Comparison of ENCODE assay signal across 8 mouse cellular contexts in the genomic region with DNA sequence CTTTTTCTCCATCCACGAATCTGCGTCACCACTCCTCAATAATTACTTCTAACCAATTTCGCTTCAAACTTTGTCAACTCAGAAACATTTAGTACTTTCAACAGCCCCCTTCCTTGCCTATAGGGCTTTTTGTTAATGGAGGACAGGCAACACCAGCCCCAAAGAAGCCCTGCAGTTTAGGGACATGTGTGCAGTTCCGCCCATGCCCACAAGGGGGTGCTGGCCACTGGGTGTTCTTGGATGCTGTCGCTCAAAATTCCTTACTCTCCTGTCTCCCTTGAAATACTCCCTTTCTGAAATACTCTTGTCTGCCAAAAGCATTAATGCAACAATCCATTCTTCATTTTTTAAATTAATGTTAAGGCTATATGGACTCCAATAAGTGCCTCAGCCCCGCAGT.
DNase-seq lines count a peak whose midpoint lies in the region; ATAC-seq and TF ChIP-seq lines count a peak whose summit lies in the region.

No protein-coding gene starts in this region.

- H3K27ac ChIP-seq in intestine, embryonic 14.5 days (ENCODE audit: low read depth): no peak overlapping the region
- H3K27ac ChIP-seq in intestine, embryonic 16.5 days (ENCODE audit: low read length): no peak overlapping the region
- no peak overlapping the region for H3K27ac ChIP-seq in kidney, postnatal 0 days

- no peak overlapping the region for H3K4me2 ChIP-seq in intestine, embryonic 14.5 days (ENCODE audit: low read length)
- no peak overlapping the region for H3K4me2 ChIP-seq in intestine, embryonic 16.5 days (ENCODE audit: low read depth, low read length)
- H3K4me2 ChIP-seq in kidney, postnatal 0 days (ENCODE audit: low read length): no peak overlapping the region

- 70% methylated on average over 6 of the region's 6 CpGs for WGBS in intestine, embryonic 14.5 days
- 70% methylated on average over 6 of the region's 6 CpGs for WGBS in intestine, embryonic 16.5 days
- WGBS in kidney, postnatal 0 days: 73% methylated on average over 6 of the region's 6 CpGs

- ATAC-seq in intestine, embryonic 14.5 days (replicated peaks; ENCODE audit: low FRiP score, low TSS enrichment, low read depth): no peak
- ATAC-seq in intestine, embryonic 16.5 days: no peak
- no peak for ATAC-seq in kidney, postnatal 0 days (replicated peaks; ENCODE audit: low FRiP score, low read depth)

- no peaks in the 10 kb centered on the region for H3K9me3 ChIP-seq in intestine, embryonic 14.5 days (ENCODE audit: control insufficient read depth, low read length)
- H3K9me3 ChIP-seq in intestine, embryonic 16.5 days (ENCODE audit: control insufficient read depth, low read length): no peaks in the 10 kb centered on the region
- no peaks in the 10 kb centered on the region for H3K9me3 ChIP-seq in kidney, postnatal 0 days (replicated peaks; ENCODE audit: low read length)

- no peak overlapping the region for H3K4me3 ChIP-seq in intestine, embryonic 14.5 days (ENCODE audit: low read depth, low read length)
- H3K4me3 ChIP-seq in intestine, embryonic 16.5 days (ENCODE audit: low read length): no peak overlapping the region
- H3K4me3 ChIP-seq in kidney, postnatal 0 days (replicated peaks; ENCODE audit: low read depth, low read length): no peak overlapping the region

- H3K4me1 ChIP-seq in intestine, embryonic 14.5 days (replicated peaks; ENCODE audit: control insufficient read depth, insufficient read depth, low read length): no peaks in the 10 kb centered on the region; the same call in 1 of the 2 replicates
- H3K4me1 ChIP-seq in intestine, embryonic 16.5 days (ENCODE audit: control insufficient read depth, insufficient read depth, low read length): 0 out of 2 replicates have a peak, but pooled peaks cover 5% of the 10 kb centered on the region
- H3K4me1 ChIP-seq in kidney, postnatal 0 days (replicated peaks; ENCODE audit: insufficient read depth, low read length): no peaks in the 10 kb centered on the region

- no peaks in the 10 kb centered on the region for H3K36me3 ChIP-seq in intestine, embryonic 14.5 days (ENCODE audit: control insufficient read depth, insufficient read depth, low read length)
- no peaks in the 10 kb centered on the region for H3K36me3 ChIP-seq in intestine, embryonic 16.5 days (ENCODE audit: control insufficient read depth, insufficient read depth, low read length)
- no peaks in the 10 kb centered on the region for H3K36me3 ChIP-seq in kidney, postnatal 0 days (ENCODE audit: insufficient read depth, low read length)

- H3K27me3 ChIP-seq in intestine, embryonic 14.5 days (replicated peaks; ENCODE audit: control insufficient read depth, insufficient read depth, low read length): no peaks in the 10 kb centered on the region
- H3K27me3 ChIP-seq in intestine, embryonic 16.5 days (replicated peaks; ENCODE audit: control insufficient read depth, insufficient read depth, low read length): no peaks in the 10 kb centered on the region
- H3K27me3 ChIP-seq in kidney, postnatal 0 days (ENCODE audit: insufficient read depth, low read length): no peaks in the 10 kb centered on the region

- peak; percentile 88 for TF ChIP-seq CTCF in kidney, postnatal 0 days (IDR thresholded peaks at IDR 0.05; ENCODE audit: low read depth)

- peak; percentile 80 for DNase-seq in intestine, embryonic 14.5 days (ENCODE audit: low spot score)
- DNase-seq in CD4-positive, CD25-positive, alpha-beta regulatory T cell, adult 2 months (ENCODE audit: low read depth, low spot score): peak; percentile 78
- DNase-seq in adipocyte (ENCODE audit: low spot score): peak; percentile 79
- DNase-seq in embryo, embryonic 10.5 days (ENCODE audit: low spot score): peak; percentile 73
- DNase-seq in kidney, postnatal 0 days (ENCODE audit: low spot score): peak; percentile 56
- peak; percentile 48 to 69 for DNase-seq in lung, postnatal 4 days
- peak; percentile 46 for DNase-seq in thymus, postnatal 0 days (ENCODE audit: low spot score)

- no peak overlapping the region for H3K9ac ChIP-seq in intestine, embryonic 14.5 days (ENCODE audit: low read length)
- H3K9ac ChIP-seq in intestine, embryonic 16.5 days (ENCODE audit: low read depth, low read length): no peak overlapping the region
- no peak overlapping the region for H3K9ac ChIP-seq in kidney, postnatal 0 days (ENCODE audit: low read depth, low read length)
